Mouse (Mus musculus) Patski (cell line): Measurements from ENCODE around the gene Pkd1. TPM values are rescaled to one million over a fixed set of nuclear protein-coding genes. Genes with fewer than 3 reads are reported as not detected.

Experiments
- ATAC-seq: fragments of 100-300 bp; one replicate; pipeline ENCODE4 v1.8.0; 2021
- CTCF ChIA-PET: fragments of 350-600 bp; sonication (Branson Sonifier 250); formaldehyde crosslinking; loops from one replicate; lab custom pipeline; 2022; ENCODE audit warnings: inconsistent platforms; lab: Charles Lee
- POLR2A ChIA-PET: fragments of 350-600 bp; sonication (Branson Sonifier 250); formaldehyde crosslinking; loops from one replicate; lab custom pipeline; 2022; ENCODE audit warnings: antibody characterized with exemption, inconsistent platforms; lab: Charles Lee
- DNase-seq: peaks from one replicate; pipeline ENCODE4 v3.0.0-alpha.2; 2011; ENCODE audit warnings: low read depth, low spot score
- H3K27me3 ChIP-seq: fragments of 371-371 bp; one replicate; pipeline ENCODE4 v1.5.1; 2021
- CTCF ChIP-seq: fragments of 100-300 bp; IDR thresholded peaks from one replicate; pipeline ENCODE4 v1.5.1; 2021
- in situ Hi-C: fragments of 300-500 bp; cut with MboI; formaldehyde crosslinking; loops from 3 replicates; pipeline ENCODE4 v1.11.1; 2018; ENCODE audit warnings: low pct_unique_long_range_greater_than_20kb, mixed read lengths
- polyA plus RNA-seq: library from polyadenylated mRNA; unstranded; gene quantifications from one replicate; pipeline ENCODE4 v1.2.3, GENCODE M21; 2021

Gene Pkd1
- polyA plus RNA-seq, 1 experiment from 2014 or later, result 41.0 TPM

DNA sequence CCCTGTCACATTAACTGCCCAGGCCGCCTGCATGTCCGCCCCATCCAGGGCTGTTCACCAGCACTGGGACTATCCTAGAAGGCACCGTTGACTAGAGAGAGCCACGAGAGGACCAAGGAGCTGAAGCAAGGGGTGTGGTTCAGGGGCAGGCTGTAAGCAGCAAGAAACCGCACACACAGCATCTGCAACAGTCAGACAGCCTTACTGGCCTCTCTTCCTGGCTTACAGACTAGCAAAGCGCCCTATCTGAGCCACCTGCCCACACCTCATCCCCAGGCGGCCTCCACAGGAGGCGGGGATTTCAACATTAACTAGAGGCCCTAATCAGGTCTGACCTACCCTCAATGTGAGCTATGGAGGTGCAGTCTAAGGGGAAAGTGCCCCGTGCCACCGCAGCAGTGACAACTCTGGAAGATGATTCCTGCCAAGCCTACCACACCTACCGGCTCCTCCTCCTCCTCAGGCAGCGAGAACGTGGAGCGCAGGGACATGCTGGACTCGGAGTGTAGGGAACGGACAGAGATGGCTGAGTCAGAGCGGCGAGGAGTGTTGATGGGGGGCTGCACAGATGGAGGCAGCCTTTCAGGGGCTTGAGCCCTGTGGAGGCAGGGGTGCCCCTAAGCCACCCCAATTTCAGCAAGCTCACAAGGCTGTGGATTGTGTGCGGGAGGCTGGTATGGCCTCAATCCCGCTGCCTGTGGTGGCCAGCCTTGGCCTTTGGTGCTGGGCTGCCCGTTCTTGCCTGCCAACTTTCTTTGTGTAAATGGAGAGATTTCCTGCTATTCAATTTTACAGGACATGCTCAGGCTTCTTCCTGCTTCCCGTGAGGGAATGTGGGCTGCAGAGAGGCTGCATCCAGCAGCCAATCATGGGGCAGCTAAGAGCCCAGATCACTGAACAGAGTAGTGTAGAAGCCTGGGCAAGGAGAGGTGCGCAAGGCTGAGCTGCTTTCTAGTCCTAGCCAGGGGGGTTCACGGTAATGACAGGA lies 35.1 kb upstream of the Pkd1 start:
- TF ChIP-seq CTCF, result no peak
- POLR2A ChIA-PET, result interaction anchor here (1.3 kb wide), 1 partner anchor 7 kb away, joined by 7 read pairs; no protein-coding TSS in a partner anchor
- DNase-seq (no peak), ATAC-seq (no peak)
- CTCF ChIA-PET, result interaction anchor here (2.0 kb wide), 1 partner anchor 35 kb away, joined by 10 read pairs; the partner anchor contains the start of gene Mlst8
- in situ Hi-C loops, result no loop called here
- H3K27me3 ChIP-seq, result no peaks in the 10 kb centered on the region

DNA sequence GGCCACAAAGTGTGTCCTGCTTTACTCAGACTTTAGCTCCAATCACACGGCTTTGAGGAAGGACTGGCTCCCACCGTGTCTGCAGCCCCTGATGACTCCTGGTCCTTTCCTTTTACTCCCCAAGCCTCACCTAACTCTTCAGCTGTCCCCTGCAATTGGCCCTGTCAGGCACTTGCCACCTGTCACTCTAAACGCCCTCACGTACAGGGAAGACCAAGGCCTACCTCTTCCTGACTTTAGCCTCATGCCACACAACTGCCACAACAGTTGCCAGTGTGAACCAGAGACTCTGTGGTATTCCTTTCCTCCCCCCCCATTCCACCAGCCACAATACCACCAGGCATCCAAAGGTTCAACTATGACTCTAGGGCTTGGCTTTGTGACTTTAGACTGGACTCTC lies 29.2 kb upstream of the Pkd1 start:
- in situ Hi-C loops, result no loop called here
- no peak for ATAC-seq
- no peaks in the 10 kb centered on the region for H3K27me3 ChIP-seq
- DNase-seq, result no peak
- ChIA-PET POLR2A (interaction anchor here (0.9 kb wide), 1 partner anchor 9 kb away, joined by 5 read pairs; no protein-coding TSS in a partner anchor), CTCF (no interaction called here)
- TF ChIP-seq CTCF, result no peak

DNA sequence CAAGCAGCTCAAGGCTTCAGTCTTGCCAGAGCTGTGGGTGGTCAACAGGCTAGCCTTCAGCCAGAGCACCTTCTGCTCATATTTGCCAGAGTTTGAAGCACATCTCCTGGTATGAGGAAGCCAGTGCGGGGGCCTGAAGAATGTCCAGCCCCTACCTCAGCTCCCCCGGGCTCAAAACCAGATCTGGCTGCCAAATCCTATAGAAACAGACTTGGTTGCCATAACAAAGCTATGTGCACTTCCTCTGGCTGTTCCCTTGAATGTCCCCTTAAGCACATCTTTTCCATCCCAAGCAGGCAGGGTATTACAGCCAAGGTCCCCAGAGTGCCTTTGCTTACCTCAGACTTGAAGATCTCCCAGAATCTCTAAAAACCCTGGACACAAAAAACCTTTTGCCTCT lies 24.9 kb upstream of the Pkd1 start:
- ATAC-seq (no peak), DNase-seq (no peak)
- H3K27me3 ChIP-seq, result no peaks in the 10 kb centered on the region
- no peak for TF ChIP-seq CTCF
- in situ Hi-C loops, result loop anchor here (5.0 kb wide), 1 partner anchor 42 kb away; no protein-coding TSS in a partner anchor
- ChIA-PET CTCF (interaction anchor here (1.8 to 1.9 kb wide), 2 partner anchors 14 to 46 kb away, joined by 5 to 9 read pairs; partner anchors contain the start of gene Mlst8), POLR2A (no interaction called here)

DNA sequence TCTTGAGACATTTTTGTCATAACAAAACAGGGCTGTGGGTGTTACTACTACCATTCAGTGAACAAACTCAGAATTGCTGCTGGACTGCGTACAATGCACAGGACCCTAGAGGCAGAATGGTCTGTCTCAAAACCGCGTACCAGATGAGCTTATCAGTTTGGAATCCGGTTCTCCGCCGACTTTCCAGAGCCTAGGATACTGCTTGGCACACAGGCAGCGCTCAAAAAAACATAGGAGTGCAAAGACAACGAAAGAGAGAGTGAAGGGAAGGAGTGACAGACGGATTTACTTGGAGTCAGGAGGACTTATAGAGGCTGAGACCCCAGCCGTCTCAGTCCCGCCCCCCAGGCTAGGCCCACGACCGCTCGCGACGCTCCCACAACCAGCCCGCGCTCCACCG lies 22.3 kb upstream of the Pkd1 start:
- DNase-seq, result no peak
- ChIA-PET POLR2A (interaction anchor here (1.1 to 1.2 kb wide), 2 partner anchors 15 to 48 kb away, joined by 3 to 4 read pairs; partner anchors contain the start of gene Mlst8), CTCF (interaction anchor here (0.8 to 1.5 kb wide), 7 partner anchors 11 to 142 kb away, joined by 3 to 6 read pairs (median 4); partner anchors contain the start of genes Mlst8 and Zfp598)
- H3K27me3 ChIP-seq, result no peaks in the 10 kb centered on the region
- in situ Hi-C loops, result loop anchor here (5.0 kb wide), 1 partner anchor 45 kb away; no protein-coding TSS in a partner anchor
- ATAC-seq, result peak; percentile 6
- TF ChIP-seq CTCF, result no peak

DNA sequence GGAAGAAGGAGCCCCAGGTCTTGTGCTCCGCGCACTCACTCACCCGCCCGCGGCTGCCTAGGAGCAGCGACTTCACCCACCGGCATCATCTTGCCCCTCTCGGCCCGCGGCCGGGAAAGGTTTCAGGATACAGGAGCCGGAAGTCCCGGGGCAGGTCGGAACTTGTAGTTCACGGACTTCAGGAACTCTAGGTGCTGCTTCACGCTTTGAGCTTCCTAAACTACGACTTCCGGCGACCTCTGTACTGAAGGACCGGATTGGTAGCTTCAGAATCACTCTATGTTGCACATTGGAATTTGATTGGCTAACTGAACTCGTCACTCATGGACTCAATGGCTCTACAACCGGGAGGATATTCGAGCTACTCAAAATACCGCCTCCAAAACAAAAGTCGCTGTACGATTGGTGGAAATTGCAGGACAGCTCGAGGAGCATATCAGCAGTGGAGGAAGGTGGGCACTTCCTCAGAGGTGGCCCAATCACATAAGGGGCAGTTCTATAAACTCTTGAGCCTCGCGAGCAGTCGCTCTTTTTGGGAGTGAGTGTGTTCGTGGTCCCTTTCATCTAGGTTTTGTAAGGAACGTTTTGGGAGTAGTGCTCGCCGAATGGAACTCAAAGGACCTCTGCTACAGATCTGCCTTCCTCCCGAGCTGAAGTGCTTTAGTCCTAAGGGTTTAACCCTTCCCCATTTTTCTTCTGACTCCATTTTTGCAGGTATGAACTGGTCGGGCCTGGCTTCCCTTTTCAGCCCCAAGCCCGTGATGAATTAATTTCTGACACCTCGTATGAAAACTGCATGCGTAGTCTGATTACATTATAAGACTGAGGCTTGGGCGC lies 21.7 kb upstream of the Pkd1 start, which contains the start of gene Traf7:
TSS of gene Traf7 (minus strand) at position 216 of the 837 bp plus-strand sequence.
- ChIA-PET CTCF (interaction anchor here (1.0 to 1.3 kb wide), 5 partner anchors 11 to 141 kb away, joined by 3 to 6 read pairs (median 4); partner anchors contain the start of gene Zfp598), POLR2A (interaction anchor here (1.1 to 1.2 kb wide), 2 partner anchors 15 to 49 kb away, joined by 3 to 4 read pairs; partner anchors contain the start of gene Mlst8)
- TF ChIP-seq CTCF, result no peak
- peak; percentile 99 for DNase-seq
- ATAC-seq, result peak; percentile 97
- in situ Hi-C loops, result loop anchor here (5.0 kb wide), 1 partner anchor 46 kb away; no protein-coding TSS in a partner anchor
- no peaks in the 10 kb centered on the region for H3K27me3 ChIP-seq

DNA sequence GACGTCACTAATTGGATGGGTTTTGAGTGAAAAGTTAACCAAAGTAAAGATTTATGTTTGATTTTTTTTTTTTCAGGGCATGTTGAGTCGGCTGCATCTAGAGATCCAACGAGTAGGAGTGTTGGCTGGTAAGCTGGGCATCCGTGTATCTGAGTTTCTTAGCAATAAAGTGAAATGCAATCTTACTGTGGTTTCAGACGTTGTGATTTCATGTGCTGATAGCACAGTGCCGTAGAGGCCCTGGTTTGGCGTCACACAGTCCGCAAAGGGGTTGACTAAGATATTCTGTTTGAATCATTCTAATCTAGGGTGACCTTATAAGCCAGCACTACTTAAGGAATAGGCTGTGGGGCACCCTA lies 21.1 kb upstream of the Pkd1 start:
- ATAC-seq, result no peak

DNA sequence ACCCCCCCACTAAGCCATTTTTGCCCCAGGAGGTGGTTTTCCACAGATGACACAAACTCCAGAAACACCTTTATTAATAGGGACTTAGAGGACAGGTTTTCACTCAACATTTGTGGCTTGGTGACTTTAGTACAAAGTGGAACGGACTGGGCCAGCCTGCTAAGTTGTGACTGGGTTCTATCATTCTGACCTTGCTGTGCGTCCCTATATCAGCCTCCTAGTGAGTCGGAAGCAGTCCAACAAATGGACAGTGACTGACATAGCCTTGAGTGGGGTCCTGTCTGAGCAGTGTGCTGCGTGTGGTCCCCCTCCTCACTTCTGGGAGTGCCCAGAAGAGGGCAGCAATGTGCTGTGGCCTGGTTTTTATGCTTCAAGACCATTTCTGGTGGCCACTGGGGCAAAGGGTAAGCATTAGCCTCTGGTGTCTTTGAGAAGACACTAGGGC lies 20.6 kb upstream of the Pkd1 start:
- TF ChIP-seq CTCF, result peak; percentile 89
- no peak for DNase-seq
- no peak for ATAC-seq
- CTCF ChIA-PET, result interaction anchor here (1.2 to 1.8 kb wide), 3 partner anchors 9 to 54 kb away, joined by 4 to 5 read pairs (median 4); no protein-coding TSS in a partner anchor
- POLR2A ChIA-PET, result no interaction called here
- no peaks in the 10 kb centered on the region for H3K27me3 ChIP-seq
- in situ Hi-C loops, result loop anchor here (5.0 kb wide), 1 partner anchor 47 kb away; no protein-coding TSS in a partner anchor

More for the DNA sequence above, 21.1 kb upstream of the Pkd1 start:
- TF ChIP-seq CTCF, result no peak
- in situ Hi-C loops, result loop anchor here (5.0 kb wide), 1 partner anchor 46 kb away; no protein-coding TSS in a partner anchor
- DNase-seq, result no peak
- CTCF ChIA-PET, result no interaction called here
- POLR2A ChIA-PET, result interaction anchor here (1.2 kb wide), 1 partner anchor 16 kb away, joined by 3 read pairs; no protein-coding TSS in a partner anchor
- H3K27me3 ChIP-seq, result no peaks in the 10 kb centered on the region

DNA sequence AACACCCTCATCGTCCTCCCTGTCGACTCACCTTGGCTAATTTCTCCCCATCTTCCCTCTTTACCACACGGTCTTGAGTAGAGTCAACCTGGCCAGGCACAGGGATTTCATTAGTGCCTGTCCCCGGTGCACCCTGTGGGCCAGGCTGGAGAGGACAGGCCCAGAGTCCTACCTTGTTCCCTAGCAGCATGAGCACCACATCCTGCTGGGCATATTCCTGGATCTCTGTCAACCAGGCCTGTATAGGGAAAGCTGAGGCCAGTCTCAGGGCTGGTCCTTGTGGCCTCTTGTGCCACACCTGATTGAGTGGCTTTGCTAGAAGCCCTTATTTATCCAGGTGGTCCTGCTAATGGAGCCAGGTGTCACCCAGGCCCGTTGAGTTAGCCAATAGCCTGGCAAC lies 19.8 kb upstream of the Pkd1 start:
- ATAC-seq (no peak), DNase-seq (no peak)
- CTCF ChIA-PET, result interaction anchor here (1.2 to 2.0 kb wide), 4 partner anchors 9 to 137 kb away, joined by 4 to 5 read pairs (median 4); no protein-coding TSS in a partner anchor
- in situ Hi-C loops, result loop anchor here (5.0 kb wide), 2 partner anchors 48 to 132 kb away; no protein-coding TSS in a partner anchor
- H3K27me3 ChIP-seq, result no peaks in the 10 kb centered on the region
- POLR2A ChIA-PET, result no interaction called here
- TF ChIP-seq CTCF, result no peak

DNA sequence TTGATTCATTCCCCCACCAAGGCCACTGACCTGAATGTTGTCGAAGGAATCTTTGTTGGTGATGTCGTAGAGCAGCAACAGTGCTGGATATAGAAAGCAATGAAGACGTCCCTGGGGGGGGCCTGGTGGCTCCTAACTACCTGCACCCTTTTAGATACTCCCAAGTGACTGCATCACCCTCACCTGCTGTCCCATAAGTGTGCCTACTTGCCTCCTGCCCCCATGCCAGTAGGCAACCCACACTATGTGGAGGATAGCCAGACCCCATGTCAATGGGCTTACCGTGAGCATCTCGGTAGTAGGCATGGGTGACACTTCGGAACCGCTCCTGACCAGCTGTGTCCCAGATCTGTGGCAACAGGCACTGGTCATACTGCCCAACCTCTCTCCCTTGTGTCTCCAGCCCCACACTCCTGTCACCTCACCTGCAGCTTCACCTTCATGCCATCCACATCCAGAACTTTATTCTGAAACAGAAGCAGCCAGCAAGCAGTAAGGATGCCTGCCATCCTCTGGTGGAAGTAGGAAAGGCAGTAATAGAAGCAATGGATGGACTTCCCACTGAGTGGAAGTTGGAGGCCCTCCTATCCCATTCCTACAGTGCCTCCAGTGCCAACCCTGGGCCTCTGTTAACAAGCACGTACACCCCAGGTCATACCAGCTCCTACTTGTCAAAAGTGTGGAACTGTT lies 19.1 kb upstream of the Pkd1 start:
- no peak for DNase-seq
- POLR2A ChIA-PET, result no interaction called here
- in situ Hi-C loops, result loop anchor here (5.0 kb wide), 1 partner anchor 132 kb away; no protein-coding TSS in a partner anchor
- peak; percentile 24 for TF ChIP-seq CTCF
- ATAC-seq, result no peak
- H3K27me3 ChIP-seq, result no peaks in the 10 kb centered on the region
- CTCF ChIA-PET, result interaction anchor here (1.5 to 2.0 kb wide), 3 partner anchors 8 to 137 kb away, joined by 4 to 5 read pairs (median 4); no protein-coding TSS in a partner anchor
